Mouse (Mus musculus) heart, adult 2 months (tissue): Measurements from ENCODE around the gene 4930404N11Rik. TPM values are rescaled to one million over a fixed set of nuclear protein-coding genes. Genes with fewer than 3 reads are reported as not detected.
A peak's percentile ranks its signal among the peaks of the same experiment; 100 is the strongest.

Experiments
- DNase-seq, 2 experiments: peaks; one replicate each; pipeline ENCODE4 v3.0.0; 2021
- H3K27ac ChIP-seq: fragments of 200-600 bp; 2 replicates; pipeline ENCODE4 v1.8.1; 2022
- H3K27me3 ChIP-seq: fragments of 200-500 bp; 2 replicates; pipeline ENCODE4 v1.6.1; 2012; ENCODE audit warnings: mild to moderate bottlenecking, low read length, inconsistent platforms, mixed read lengths; ENCODE audit not compliant: control insufficient read depth, insufficient read depth
- H3K36me3 ChIP-seq: fragments of 200-500 bp; 2 replicates; pipeline ENCODE4 v1.6.1; 2012; ENCODE audit warnings: low read length, inconsistent platforms; ENCODE audit not compliant: control insufficient read depth, insufficient read depth
- H3K4me1 ChIP-seq: fragments of 200-500 bp; 2 replicates; pipeline ENCODE4 v1.6.1; 2011; ENCODE audit warnings: low read length; ENCODE audit not compliant: control insufficient read depth, insufficient read depth
- H3K4me3 ChIP-seq: fragments of 200-600 bp; 2 replicates; pipeline ENCODE4 v1.8.1; 2022
- H3K79me2 ChIP-seq: fragments of 200-500 bp; replicated peaks from 2 replicates; pipeline ENCODE4 v1.6.1; 2012; ENCODE audit warnings: mild to moderate bottlenecking, inconsistent platforms, low read length, moderate library complexity, mixed read lengths; ENCODE audit not compliant: control insufficient read depth, insufficient read depth
- H3K9ac ChIP-seq: fragments of 200-500 bp; 2 replicates; pipeline ENCODE4 v1.6.1; 2012; ENCODE audit warnings: low read depth, mild to moderate bottlenecking, control low read depth, inconsistent platforms, low read length, mixed read lengths
- CTCF ChIP-seq: fragments of 200-600 bp; IDR thresholded peaks from 2 replicates; pipeline ENCODE4 v1.8.1; 2022; ENCODE audit warnings: antibody characterized with exemption, mild to moderate bottlenecking, moderate library complexity
- EP300 ChIP-seq: fragments of 200-500 bp; IDR thresholded peaks from 2 replicates; pipeline ENCODE4 v1.6.1; 2011; ENCODE audit warnings: low read depth, low read length, control low read depth; ENCODE audit not compliant: insufficient read depth
- POLR2A ChIP-seq: fragments of 200-500 bp; IDR thresholded peaks from 2 replicates; pipeline ENCODE4 v1.6.1; 2011; ENCODE audit warnings: mild to moderate bottlenecking, low read depth, low read length, control low read depth; ENCODE audit not compliant: insufficient read depth
- WGBS: fragments of 180-500 bp; shearing (Covaris S2); methylation state at CpG from one replicate; pipeline ENCODE4 v1.1.7; 2018; 5-methylcytosine and 5-hydroxymethylcytosine counted together
- intact Hi-C: fragments of 180-260 bp; cut with DNase I; formaldehyde crosslinking; loops from one replicate; pipeline ENCODE4 v1.15.1; 2025
- polyA plus RNA-seq: library from polyadenylated mRNA; depleted of rRNA; stranded (reverse); fragments of >200 nt; gene quantifications from 2 replicates; pipeline ENCODE4 v1.2.3, GENCODE M21; 2012
- total RNA-seq, 2 experiments: library from RNA; stranded (reverse); gene quantifications; 2 replicates each; pipeline ENCODE4 v1.2.3; 2021

Gene 4930404N11Rik
- total and polyA plus RNA-seq, 3 experiments: 0.64 to 1.2 (median 1.1) TPM

DNA sequence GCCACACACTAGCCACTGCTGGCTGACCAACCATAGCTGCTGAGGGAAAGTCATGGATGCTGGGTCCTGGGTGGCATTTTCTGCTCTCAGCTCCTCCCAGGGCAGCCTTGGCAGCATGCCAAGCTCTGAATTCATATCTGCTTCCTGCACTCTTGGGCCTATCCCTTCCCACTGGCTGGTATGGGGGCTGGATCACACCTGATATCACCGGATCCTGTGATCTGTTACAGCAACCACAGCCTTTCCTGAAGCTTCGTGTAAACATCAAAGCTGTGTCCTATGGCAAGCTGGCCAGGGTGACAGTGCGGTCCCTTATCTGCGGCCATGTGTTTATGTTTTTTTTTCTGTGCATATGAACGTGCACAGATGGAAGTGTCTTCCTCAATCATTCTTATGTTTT, 16.4 kb upstream of the 4930404N11Rik start:
- WGBS: 22% methylated on average over 5 of the region's 5 CpGs
- DNase-seq: no peak
- Histone ChIP-seq H3K27me3 (no peaks in the 10 kb centered on the region), H3K27ac (no peak overlapping the region), H3K4me1 (peaks cover 6% of the 10 kb centered on the region), H3K4me3 (no peak overlapping the region), H3K9ac (no peak overlapping the region), H3K36me3 (no peaks in the 10 kb centered on the region), H3K79me2 (no peaks in the 10 kb centered on the region; the same call in 1 of the 2 replicates)
- no peak for TF ChIP-seq CTCF
- TF ChIP-seq POLR2A: no peak
- no peak for TF ChIP-seq EP300
- intact Hi-C loops: no loop called here

DNA sequence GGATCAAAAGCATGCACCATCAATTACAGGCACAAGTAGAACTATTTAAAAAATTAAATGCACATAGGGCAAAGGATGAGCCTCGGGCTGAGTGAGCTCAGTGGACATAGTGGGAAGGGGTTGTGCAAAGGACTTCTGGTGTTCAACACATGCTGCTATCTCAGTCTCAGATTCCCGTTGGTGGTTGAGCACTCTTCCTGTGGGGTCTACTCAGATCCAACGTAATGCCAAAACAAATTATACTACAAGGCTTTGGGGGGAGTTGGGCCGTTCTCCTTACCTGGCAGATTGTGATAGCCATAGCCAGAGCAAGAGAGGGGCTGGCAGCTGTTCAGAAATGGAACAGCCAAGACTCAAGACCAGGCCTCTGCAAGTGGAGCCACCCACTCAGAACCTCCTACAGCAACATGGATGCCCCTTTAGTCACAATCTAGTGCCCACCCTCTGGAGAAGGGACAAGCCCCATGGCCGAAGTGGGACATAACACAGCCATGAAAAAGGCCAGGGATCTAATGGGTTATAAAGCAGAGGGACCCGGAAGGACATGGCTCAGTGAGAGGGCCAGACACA, 14.3 kb upstream of the 4930404N11Rik start:
- DNase-seq: no peak
- Histone ChIP-seq H3K4me3 (no peak overlapping the region), H3K36me3 (no peaks in the 10 kb centered on the region), H3K27ac (no peak overlapping the region), H3K27me3 (no peaks in the 10 kb centered on the region), H3K4me1 (peaks cover 5% of the 10 kb centered on the region), H3K79me2 (peaks cover 2% of the 10 kb centered on the region; the same call in 1 of the 2 replicates), H3K9ac (no peak overlapping the region)
- TF ChIP-seq EP300 (no peak), CTCF (no peak), POLR2A (no peak)
- WGBS: 82% methylated on average over 6 of the region's 6 CpGs
- intact Hi-C loops: no loop called here

DNA sequence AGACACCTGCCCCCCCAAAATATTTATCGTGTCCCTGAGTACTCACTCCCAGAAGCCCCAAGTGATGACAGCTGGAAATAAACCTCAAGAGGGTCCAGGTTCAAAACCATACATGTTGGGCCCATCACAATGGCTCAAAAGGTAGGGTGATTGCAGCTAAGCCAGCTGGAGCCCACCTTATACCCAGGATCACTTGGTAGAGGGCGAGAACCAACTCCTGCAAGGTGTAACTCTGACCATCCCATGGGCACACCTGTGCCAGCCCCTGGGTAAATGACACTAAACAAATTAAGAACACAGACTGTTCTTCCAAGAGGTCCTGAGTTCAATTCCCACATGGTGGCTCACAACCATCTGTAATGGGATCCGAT, 13.6 kb upstream of the 4930404N11Rik start:
- H3K27ac ChIP-seq: peak overlapping the region; percentile 72
- 59% methylated on average over 3 of the region's 3 CpGs for WGBS
- no peaks in the 10 kb centered on the region for H3K27me3 ChIP-seq
- peaks cover 2% of the 10 kb centered on the region for H3K79me2 ChIP-seq
- intact Hi-C loops: no loop called here
- DNase-seq: no peak
- H3K4me1 ChIP-seq: peaks cover 4% of the 10 kb centered on the region; the same call in 1 of the 2 replicates
- no peak for TF ChIP-seq EP300
- TF ChIP-seq CTCF: no peak
- TF ChIP-seq POLR2A: no peak
- H3K36me3 ChIP-seq: no peaks in the 10 kb centered on the region
- no peak overlapping the region for H3K9ac ChIP-seq
- H3K4me3 ChIP-seq: peak overlapping the region; percentile 60

DNA sequence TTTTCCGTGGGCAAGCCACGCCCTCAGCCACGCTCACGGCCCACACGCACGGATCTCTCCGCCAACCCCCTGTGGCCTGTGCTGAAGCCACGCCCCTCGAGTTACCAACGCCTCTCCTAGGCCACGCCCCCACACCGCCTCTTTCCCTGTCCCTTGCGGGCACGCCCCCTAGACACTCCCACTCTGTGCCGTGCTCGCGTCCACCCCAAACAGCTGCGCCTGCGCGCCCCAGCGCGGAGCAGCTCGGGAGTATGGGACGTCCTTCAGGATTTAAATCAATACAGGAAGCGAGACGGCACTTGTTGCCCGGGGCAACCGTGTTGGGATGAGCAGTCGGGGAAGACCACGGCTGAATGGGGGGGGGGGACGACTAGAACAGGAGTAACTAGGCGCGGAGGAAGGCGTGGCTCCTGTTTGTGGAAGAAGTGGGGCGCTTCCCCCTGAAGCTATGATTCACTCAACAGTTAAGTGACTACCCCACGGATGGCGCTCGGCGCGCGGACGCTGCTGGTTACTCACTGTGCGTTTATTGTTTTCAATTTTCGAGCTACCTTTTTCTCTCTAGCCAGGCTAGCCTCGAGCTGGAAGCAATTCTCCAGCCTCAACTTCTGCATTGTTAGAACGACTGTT, 13.1 kb upstream of the 4930404N11Rik start:
- Histone ChIP-seq H3K79me2 (peaks cover 2% of the 10 kb centered on the region), H3K27me3 (no peaks in the 10 kb centered on the region), H3K27ac (peak overlapping the region; percentile 72), H3K9ac (peak overlapping the region; percentile 6; the same call in 1 of the 2 replicates), H3K36me3 (no peaks in the 10 kb centered on the region), H3K4me3 (peak overlapping the region; percentile 60), H3K4me1 (peaks cover 4% of the 10 kb centered on the region; the same call in 1 of the 2 replicates)
- DNase-seq: peak; percentile 100
- TF ChIP-seq EP300 (0 out of 2 replicates have a peak, but pooled peaks have one; percentile 37), POLR2A (peak; percentile 66; the same call in 1 of the 2 replicates), CTCF (no peak)
- intact Hi-C loops: no loop called here
- under 1% methylated on average over 44 of the region's 46 CpGs for WGBS

DNA sequence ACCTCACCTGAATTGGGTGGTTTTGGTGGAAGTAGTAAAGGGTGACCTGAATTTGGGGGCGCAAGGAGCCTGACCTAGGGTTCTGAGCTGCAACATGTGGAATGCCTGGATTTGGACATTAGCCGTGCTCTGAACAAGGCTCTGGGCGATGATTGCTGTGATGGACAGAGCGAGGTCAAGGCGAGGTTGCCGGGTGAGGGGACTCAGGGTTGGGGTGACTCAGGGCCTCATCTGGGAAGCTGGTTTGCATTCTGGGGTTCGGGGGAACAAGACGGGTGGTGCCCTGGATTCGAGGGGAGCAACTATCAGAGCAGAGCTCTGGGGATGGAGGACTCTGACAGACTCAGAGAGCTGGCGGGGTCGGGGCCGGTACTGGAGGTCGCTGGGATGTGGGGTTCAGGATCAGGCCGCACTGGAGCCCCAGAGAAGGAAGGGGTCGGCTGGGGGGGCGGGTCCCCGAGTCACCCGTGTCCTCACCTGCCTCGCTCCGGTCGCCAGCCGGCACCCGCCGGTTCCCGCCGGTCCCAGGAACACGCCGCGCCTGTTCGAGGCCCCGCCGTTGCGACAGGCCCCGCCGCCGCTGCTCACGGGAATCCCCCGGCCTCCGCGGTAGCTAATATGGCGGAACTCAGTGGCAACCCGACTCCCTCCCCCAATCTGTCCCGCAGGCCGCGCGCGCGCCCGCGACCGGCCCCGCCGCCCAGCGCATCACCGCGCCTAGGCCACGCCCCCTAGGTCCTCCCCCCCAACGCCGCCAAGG, 12.4 kb upstream of the 4930404N11Rik start, which contains the start of gene Fzr1:
Gene Fzr1, minus strand, starts transcription at position 724 of the 760 bp plus-strand sequence.
- Histone ChIP-seq H3K36me3 (no peaks in the 10 kb centered on the region), H3K9ac (peak within 1 kb of the TSS; percentile 82), H3K4me3 (peak within 1 kb of the TSS; percentile 99), H3K27ac (peak within 1 kb of the TSS; percentile 93), H3K79me2 (peaks cover 2% of the 10 kb centered on the region), H3K27me3 (no peaks in the 10 kb centered on the region), H3K4me1 (peaks cover 4% of the 10 kb centered on the region; the same call in 1 of the 2 replicates)
- WGBS: under 1% methylated on average over 56 of the region's 59 CpGs
- TF ChIP-seq EP300 (no peak), POLR2A (no peak; the same call in 1 of the 2 replicates), CTCF (no peak)
- intact Hi-C loops: loop anchor here (2.0 kb wide), 1 partner anchor 27 kb away; the partner anchor contains the start of gene Hmg20b
- no peak for DNase-seq

DNA sequence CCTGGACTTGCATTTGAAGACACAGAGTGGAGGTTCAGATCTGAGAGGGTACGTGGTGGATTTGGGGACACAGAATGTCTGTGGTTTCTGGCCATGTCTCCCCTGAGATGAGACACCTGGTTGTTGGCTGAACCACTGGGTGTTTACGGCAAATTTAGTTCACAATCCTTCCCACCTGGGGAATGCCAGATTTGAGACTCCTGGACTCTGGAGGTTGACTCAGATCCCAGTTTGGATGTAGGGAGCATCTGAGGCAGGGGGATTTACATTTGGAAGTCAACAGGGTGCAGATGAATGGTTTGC, 11.7 kb upstream of the 4930404N11Rik start:
- no peaks in the 10 kb centered on the region for H3K36me3 ChIP-seq
- peaks cover 2% of the 10 kb centered on the region for H3K79me2 ChIP-seq
- WGBS: 50% methylated on average over 2 of the region's 2 CpGs
- H3K4me3 ChIP-seq: peak overlapping the region; percentile 99
- H3K27ac ChIP-seq: peak overlapping the region; percentile 93; the same call in 1 of the 2 replicates
- TF ChIP-seq POLR2A: no peak
- no peak for TF ChIP-seq CTCF
- H3K27me3 ChIP-seq: no peaks in the 10 kb centered on the region
- intact Hi-C loops: loop anchor here (2.0 kb wide), 1 partner anchor 27 kb away; the partner anchor contains the start of gene Hmg20b
- H3K4me1 ChIP-seq: peaks cover 4% of the 10 kb centered on the region; the same call in 1 of the 2 replicates
- no peak for DNase-seq
- peak overlapping the region; percentile 82 for H3K9ac ChIP-seq
